Mouse (Mus musculus) layer of hippocampus, adult 2 months (tissue): ENCODE results near the gene Rasl10b. TPM values are rescaled to one million over a fixed set of nuclear protein-coding genes. Genes with fewer than 3 reads are reported as not detected.

ENCODE experiments used
- DNase-seq, 2 experiments: peaks; one replicate each; pipeline ENCODE4 v3.0.0; 2022; ENCODE audit warnings: low spot score in 2 of 2
- H3K27ac ChIP-seq: fragments of 200-600 bp; 2 replicates; pipeline ENCODE4 v1.8.1; 2022
- H3K4me3 ChIP-seq: fragments of 200-600 bp; 2 replicates; pipeline ENCODE4 v1.8.1; 2022; ENCODE audit warnings: mild to moderate bottlenecking
- CTCF ChIP-seq: fragments of 200-600 bp; conservative IDR thresholded peaks from 2 replicates; pipeline ENCODE4 v1.8.1; 2022; ENCODE audit warnings: antibody characterized with exemption, mild to moderate bottlenecking, moderate library complexity
- total RNA-seq, 2 experiments: library from RNA; stranded (reverse); gene quantifications; 2 replicates each; pipeline ENCODE4 v1.2.3; 2021

Rasl10b gene
- total RNA-seq, 2 experiments from 2014 or later = 229 to 234 TPM

DNA sequence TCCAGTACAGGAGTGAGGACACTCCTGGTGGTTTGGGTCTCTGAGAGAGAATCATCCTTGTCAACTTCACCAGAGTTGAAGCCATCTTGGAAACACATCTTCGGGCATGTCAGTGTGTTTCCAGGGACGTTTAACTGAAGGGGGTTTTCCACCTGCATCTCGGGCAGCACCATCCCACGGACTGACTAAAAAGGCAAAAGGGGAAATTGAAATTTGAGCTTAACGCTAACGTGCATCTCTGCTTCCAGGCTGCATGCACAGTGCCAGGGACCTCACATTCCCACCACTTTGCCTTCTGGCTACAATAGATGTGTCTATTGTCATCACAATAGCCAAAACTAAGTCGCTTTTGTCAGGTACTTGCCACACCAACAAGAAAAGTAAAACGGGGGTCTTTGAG, 695 bp upstream of the Rasl10b start:
- H3K27ac ChIP-seq = no peak overlapping the region
- H3K4me3 ChIP-seq = no peak overlapping the region
- TF ChIP-seq CTCF = no peak
- no peak for DNase-seq

GRCm38 (mm10) chr11:83409792-83410291, 905 bp downstream of the Rasl10b start:
- no peak for TF ChIP-seq CTCF
- DNase-seq = no peak
- H3K27ac ChIP-seq = peak overlapping the region; percentile 95
- H3K4me3 ChIP-seq = peak overlapping the region; percentile 78

- peak overlapping the region; percentile 78 for H3K4me3 ChIP-seq
- peak overlapping the region; percentile 95 for H3K27ac ChIP-seq
- TF ChIP-seq CTCF = no peak
- no peak for DNase-seq
Measured at GRCm38 (mm10) chr11:83410510-83410909, 1.6 kb downstream of the Rasl10b start.

- no peak for DNase-seq
- no peak for TF ChIP-seq CTCF
- H3K27ac ChIP-seq = peak overlapping the region; percentile 76
- no peak overlapping the region for H3K4me3 ChIP-seq
Measured at GRCm38 (mm10) chr11:83417080-83417479, 8.1 kb downstream of the Rasl10b start.

- no peak overlapping the region for H3K4me3 ChIP-seq
- H3K27ac ChIP-seq = peak overlapping the region; percentile 76
- no peak for TF ChIP-seq CTCF
- peak; percentile 39 to 63 for DNase-seq
Measured at GRCm38 (mm10) chr11:83417708-83418107, 8.8 kb downstream of the Rasl10b start.

DNA sequence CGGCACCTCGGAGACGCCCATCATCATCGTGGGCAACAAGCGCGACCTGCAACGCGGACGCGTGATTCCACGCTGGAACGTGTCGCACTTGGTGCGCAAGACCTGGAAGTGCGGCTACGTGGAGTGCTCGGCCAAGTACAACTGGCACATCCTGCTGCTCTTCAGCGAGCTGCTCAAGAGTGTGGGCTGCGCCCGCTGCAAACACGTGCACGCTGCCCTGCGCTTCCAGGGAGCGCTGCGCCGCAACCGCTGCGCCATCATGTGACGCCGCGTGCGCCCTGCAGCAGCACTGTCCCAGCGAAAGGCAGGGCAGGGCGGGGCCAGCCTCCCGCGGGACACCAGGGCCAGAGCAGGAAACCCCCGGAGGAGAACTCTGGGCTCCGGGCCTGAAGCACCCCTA, 9.6 kb downstream of the Rasl10b start:
- Histone ChIP-seq H3K27ac (peak overlapping the region; percentile 76), H3K4me3 (peak overlapping the region; percentile 2; the same call in 1 of the 2 replicates)
- DNase-seq = peak in 1 of 2 experiments; percentile 44
- peak; percentile 25 for TF ChIP-seq CTCF

GRCm38 (mm10) chr11:83420338-83420737, 11.4 kb downstream of the Rasl10b start:
- Histone ChIP-seq H3K4me3 (no peak overlapping the region), H3K27ac (no peak overlapping the region)
- DNase-seq = no peak
- TF ChIP-seq CTCF = peak; percentile 78

DNA sequence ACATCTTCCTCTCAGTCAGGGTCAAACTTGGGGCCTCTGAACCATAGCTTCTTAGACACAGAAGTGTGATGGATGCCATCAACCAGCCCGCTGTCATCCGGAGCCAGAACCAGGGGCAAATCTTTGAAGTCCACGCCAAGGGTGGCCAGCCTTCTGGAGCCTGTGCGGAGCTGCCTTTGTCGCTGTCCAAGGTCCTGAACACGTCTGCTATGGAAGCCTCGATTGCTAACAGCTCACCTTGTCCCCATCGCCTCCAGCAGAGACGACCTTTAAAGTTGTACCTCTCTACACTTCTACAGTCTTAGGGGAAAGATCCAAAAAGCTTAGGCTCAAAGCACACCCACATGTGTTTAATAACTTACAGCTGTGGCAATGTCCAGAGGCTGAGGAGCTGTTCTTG, 12.4 kb downstream of the Rasl10b start:
- TF ChIP-seq CTCF = no peak

DNA sequence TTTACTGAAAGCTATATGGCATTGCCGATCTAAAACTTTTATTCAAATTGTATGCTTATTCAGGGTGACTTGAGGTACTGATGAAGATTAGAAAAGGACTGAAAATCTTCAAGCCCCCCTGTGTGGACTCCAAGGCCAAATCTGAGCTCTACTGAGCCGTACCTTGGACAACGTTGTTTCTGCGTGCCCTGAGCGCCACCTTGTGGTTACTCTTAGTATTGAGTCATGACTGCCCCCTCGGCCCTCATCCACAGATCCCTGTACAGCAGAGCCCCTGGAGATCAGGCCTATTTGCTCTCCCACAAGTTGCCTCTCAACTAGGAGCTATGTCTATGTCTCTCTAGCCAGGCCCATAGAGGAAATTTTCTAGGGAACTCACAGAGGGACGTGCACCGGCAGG, 15.7 kb downstream of the Rasl10b start:
- TF ChIP-seq CTCF = peak; percentile 98
- peak; percentile 58 to 85 for DNase-seq
- Histone ChIP-seq H3K27ac (no peak overlapping the region), H3K4me3 (no peak overlapping the region)

More for the DNA sequence above, 12.4 kb downstream of the Rasl10b start:
- no peak overlapping the region for H3K4me3 ChIP-seq
- no peak for DNase-seq
- no peak overlapping the region for H3K27ac ChIP-seq

GRCm38 (mm10) chr11:83426964-83427363, 18.0 kb downstream of the Rasl10b start:
- TF ChIP-seq CTCF = no peak
- no peak for DNase-seq
- Histone ChIP-seq H3K27ac (no peak overlapping the region), H3K4me3 (peak overlapping the region; percentile 38)

GRCm38 (mm10) chr11:83429355-83429754, 20.4 kb downstream of the Rasl10b start, which contains the start of gene Gas2l2:
Gas2l2 (minus strand) TSS chr11:83429455.
- Histone ChIP-seq H3K4me3 (no peak within 1 kb of the TSS), H3K27ac (no peak within 1 kb of the TSS)
- no peak for DNase-seq
- no peak for TF ChIP-seq CTCF

GRCm38 (mm10) chr11:83432533-83432932, 23.6 kb downstream of the Rasl10b start:
- no peak for TF ChIP-seq CTCF
- no peak overlapping the region for H3K4me3 ChIP-seq
- DNase-seq = no peak
- H3K27ac ChIP-seq = no peak overlapping the region

- no peak for DNase-seq
- Histone ChIP-seq H3K4me3 (no peak within 1 kb of the TSS), H3K27ac (no peak within 1 kb of the TSS)
- TF ChIP-seq CTCF = no peak
Measured at GRCm38 (mm10) chr11:83437377-83437776, 28.4 kb downstream of the Rasl10b start, which contains the start of gene 1700020L24Rik. 1700020L24Rik (plus strand) TSS chr11:83437677.

- no peak for TF ChIP-seq CTCF
- Histone ChIP-seq H3K4me3 (no peak overlapping the region), H3K27ac (no peak overlapping the region)
- no peak for DNase-seq
Measured at GRCm38 (mm10) chr11:83439426-83440060, 30.6 kb downstream of the Rasl10b start.
